Mouse (Mus musculus): ENCODE measurements at regions not wholly inside any gene's neighbourhood (a gene's known extent, or its start where the extent isn't known, plus 50 kb on each side); places are given as distances from the start of the nearest gene placed in this dataset.
A peak's percentile ranks its signal among the peaks of the same experiment; 100 is the strongest.

DNA sequence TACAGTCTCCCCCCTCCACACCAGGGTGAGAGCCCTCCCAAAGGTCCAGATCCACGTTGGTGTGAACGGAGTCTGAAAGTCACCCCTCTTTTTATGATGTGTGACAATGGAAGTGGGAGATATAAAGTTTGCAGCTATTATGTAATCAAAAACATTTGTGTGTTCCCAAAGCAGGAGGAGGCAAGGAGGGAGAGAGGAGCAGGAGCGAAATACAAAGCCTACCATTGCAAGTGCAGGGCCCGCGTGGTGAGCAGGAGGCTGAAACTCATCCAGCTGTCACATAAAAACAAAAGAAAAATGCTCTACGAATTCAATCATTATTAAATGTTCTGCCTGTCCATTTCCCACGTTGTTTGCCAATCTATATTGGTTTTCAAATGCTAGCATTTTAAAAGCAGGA is 101.6 kb upstream of the Gorab start:
- ATAC-seq (no peak), DNase-seq (no peak)
- H3K36me3 ChIP-seq (ENCODE audit: insufficient read depth): no peaks in the 10 kb centered on the region
- no peaks in the 10 kb centered on the region for H3K4me1 ChIP-seq (ENCODE audit: insufficient read depth)
- H3K9ac ChIP-seq: no peak overlapping the region
- TF ChIP-seq CTCF (IDR thresholded peaks at IDR 0.05; ENCODE audit: low read depth): no peak
- no peak overlapping the region for H3K27ac ChIP-seq (ENCODE audit: low read depth, low read length)
- no peaks in the 10 kb centered on the region for H3K27me3 ChIP-seq (ENCODE audit: insufficient read depth, low read length)
- no peaks in the 10 kb centered on the region for H3K9me3 ChIP-seq (ENCODE audit: low read length)
- no peak overlapping the region for H3K4me2 ChIP-seq (ENCODE audit: low read depth)
- 70% methylated on average over 7 of the region's 7 CpGs for WGBS
- H3K4me3 ChIP-seq (ENCODE audit: low read depth, low read length): no peak overlapping the region

DNA sequence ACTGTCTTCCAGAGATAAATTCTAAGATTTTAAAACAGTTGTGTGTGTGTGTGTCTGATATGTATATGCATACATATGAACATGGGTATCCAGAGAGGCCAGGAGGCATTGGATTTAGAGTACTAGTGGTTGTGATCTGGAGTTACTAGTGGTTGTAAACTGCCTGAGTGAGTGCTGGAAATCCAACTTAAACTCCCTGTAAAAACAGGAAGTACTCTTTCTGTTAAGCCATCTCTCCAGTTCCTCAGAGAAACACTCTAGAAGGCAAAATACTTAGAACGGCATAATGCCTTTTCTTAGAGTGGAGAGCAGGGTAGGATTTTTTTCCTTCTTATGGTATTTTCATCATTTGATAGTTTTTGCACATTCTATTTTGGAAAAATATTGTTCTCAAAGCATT is 99.1 kb upstream of the Gorab start:
- H3K9ac ChIP-seq: no peak overlapping the region
- H3K4me3 ChIP-seq (ENCODE audit: low read depth, low read length): no peak overlapping the region
- no peaks in the 10 kb centered on the region for H3K27me3 ChIP-seq (ENCODE audit: insufficient read depth, low read length)
- TF ChIP-seq CTCF (IDR thresholded peaks at IDR 0.05; ENCODE audit: low read depth): no peak
- WGBS: 95% methylated on average over 1 of the region's 1 CpGs
- no peak overlapping the region for H3K27ac ChIP-seq (ENCODE audit: low read depth, low read length)
- H3K4me2 ChIP-seq (ENCODE audit: low read depth): no peak overlapping the region
- no peak for DNase-seq
- no peaks in the 10 kb centered on the region for H3K36me3 ChIP-seq (ENCODE audit: insufficient read depth)
- no peak for ATAC-seq
- no peaks in the 10 kb centered on the region for H3K9me3 ChIP-seq (ENCODE audit: low read length)
- no peaks in the 10 kb centered on the region for H3K4me1 ChIP-seq (ENCODE audit: insufficient read depth)

DNA sequence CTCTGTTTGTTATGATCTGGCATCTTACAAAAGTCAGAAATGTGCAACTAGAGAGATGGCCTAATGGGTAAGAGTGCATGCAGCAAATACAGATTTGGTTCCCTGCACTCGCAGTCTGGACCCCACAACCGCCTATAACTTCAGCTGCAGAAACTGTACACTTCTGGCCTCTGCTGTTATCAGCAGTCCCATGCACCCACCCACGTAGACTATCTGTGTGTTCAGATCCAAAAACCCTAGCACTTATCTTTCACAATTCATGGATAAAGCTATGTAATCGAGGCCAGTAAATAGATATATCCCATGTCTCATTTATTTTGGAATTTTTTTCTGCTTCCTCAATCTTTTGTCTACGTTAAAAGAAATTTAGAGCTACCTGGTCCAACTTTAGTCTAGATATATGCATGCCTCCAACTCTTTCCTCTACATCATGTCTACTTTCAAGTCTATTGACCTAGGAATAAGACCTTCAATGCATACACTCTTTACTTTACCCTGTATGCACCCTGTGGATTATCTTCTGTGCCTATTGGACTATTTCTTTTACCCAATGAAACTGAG is 95.0 kb upstream of the Gorab start:
- no peak overlapping the region for H3K4me3 ChIP-seq (ENCODE audit: low read depth, low read length)
- H3K4me1 ChIP-seq (ENCODE audit: insufficient read depth): no peaks in the 10 kb centered on the region
- H3K36me3 ChIP-seq (ENCODE audit: insufficient read depth): no peaks in the 10 kb centered on the region
- no peak for DNase-seq
- no peak overlapping the region for H3K4me2 ChIP-seq (ENCODE audit: low read depth)
- no peaks in the 10 kb centered on the region for H3K9me3 ChIP-seq (ENCODE audit: low read length)
- no peak overlapping the region for H3K9ac ChIP-seq
- 90% methylated on average over 5 of the region's 5 CpGs for WGBS
- H3K27me3 ChIP-seq (ENCODE audit: insufficient read depth, low read length): no peaks in the 10 kb centered on the region
- no peak for TF ChIP-seq CTCF (IDR thresholded peaks at IDR 0.05; ENCODE audit: low read depth)
- no peak overlapping the region for H3K27ac ChIP-seq (ENCODE audit: low read depth, low read length)
- ATAC-seq: no peak

DNA sequence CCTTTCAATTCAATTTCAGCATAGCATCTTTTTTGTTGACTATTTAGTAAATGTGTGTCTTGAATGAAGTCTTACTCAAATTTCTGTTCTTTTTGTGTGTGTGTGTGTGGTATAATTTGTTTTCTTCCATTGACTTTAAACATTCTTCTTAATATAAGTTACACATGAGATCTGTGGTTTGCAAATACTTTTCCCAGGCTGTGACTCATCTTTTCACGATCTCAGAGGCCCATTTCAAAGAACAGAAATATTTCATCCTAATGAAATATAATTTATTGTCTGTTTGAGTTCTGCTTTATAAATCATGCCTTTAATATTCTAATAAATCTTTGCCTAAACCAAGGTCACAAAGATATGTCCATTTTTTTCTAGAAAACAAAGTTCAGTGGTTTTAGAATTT is 92.9 kb upstream of the Gorab start:
- no peak for DNase-seq
- Histone ChIP-seq H3K9ac (no peak overlapping the region), H3K4me3 (ENCODE audit: low read depth, low read length) (no peak overlapping the region), H3K4me1 (ENCODE audit: insufficient read depth) (no peaks in the 10 kb centered on the region), H3K4me2 (ENCODE audit: low read depth) (no peak overlapping the region), H3K27me3 (ENCODE audit: insufficient read depth, low read length) (no peaks in the 10 kb centered on the region), H3K36me3 (ENCODE audit: insufficient read depth) (no peaks in the 10 kb centered on the region), H3K27ac (ENCODE audit: low read depth, low read length) (no peak overlapping the region), H3K9me3 (ENCODE audit: low read length) (no peaks in the 10 kb centered on the region)
- 84% methylated on average over 1 of the region's 1 CpGs for WGBS
- no peak for TF ChIP-seq CTCF (IDR thresholded peaks at IDR 0.05; ENCODE audit: low read depth)
- ATAC-seq: no peak

DNA sequence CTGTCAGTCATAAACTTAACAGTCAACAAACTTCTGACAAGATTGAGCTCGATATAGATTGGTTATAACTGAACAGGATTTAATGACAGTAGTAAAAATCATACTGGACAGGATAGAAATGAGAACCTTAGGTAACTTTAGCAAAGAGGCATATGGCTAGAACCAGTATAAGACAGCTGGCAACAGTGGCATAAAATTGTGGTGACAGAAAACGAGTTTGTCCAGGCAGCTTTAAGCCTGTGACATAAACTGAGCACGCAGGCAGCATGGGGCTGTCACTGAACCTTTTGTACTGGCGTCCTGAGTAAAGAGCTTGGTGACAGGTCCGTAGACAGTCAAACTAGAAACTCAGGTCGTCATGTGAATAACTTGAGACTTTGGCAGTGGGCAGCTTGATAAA is 85.1 kb upstream of the Gorab start:
- no peak for TF ChIP-seq CTCF (IDR thresholded peaks at IDR 0.05; ENCODE audit: low read depth)
- no peaks in the 10 kb centered on the region for H3K4me1 ChIP-seq (ENCODE audit: insufficient read depth)
- H3K27me3 ChIP-seq (ENCODE audit: insufficient read depth, low read length): no peaks in the 10 kb centered on the region
- H3K9me3 ChIP-seq (ENCODE audit: low read length): no peaks in the 10 kb centered on the region
- H3K4me2 ChIP-seq (ENCODE audit: low read depth): no peak overlapping the region
- no peak overlapping the region for H3K27ac ChIP-seq (ENCODE audit: low read depth, low read length)
- H3K36me3 ChIP-seq (ENCODE audit: insufficient read depth): no peaks in the 10 kb centered on the region
- H3K4me3 ChIP-seq (ENCODE audit: low read depth, low read length): no peak overlapping the region
- WGBS: 49% methylated on average over 6 of the region's 6 CpGs
- no peak for ATAC-seq
- DNase-seq: no peak
- H3K9ac ChIP-seq: no peak overlapping the region

DNA sequence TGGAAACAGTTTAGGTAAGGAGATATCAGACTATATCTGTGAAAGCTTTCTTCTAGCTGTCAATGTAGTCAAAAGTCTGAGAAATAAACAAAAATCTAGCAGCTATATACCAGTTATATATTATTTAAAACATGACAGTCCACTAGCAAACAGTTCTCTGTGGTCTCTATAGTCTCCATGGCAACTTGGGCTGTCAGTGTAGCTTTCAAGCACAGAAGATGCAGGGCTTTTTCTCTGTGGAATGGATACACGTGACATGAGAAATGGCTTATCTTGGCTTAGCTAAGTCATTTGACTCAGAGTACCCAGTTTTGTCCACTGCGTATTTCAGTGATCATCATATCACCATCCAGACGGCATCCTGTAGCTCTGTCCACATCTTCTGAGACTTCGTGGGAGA is 84.6 kb upstream of the Gorab start:
- Histone ChIP-seq H3K27me3 (ENCODE audit: insufficient read depth, low read length) (no peaks in the 10 kb centered on the region), H3K4me1 (ENCODE audit: insufficient read depth) (no peaks in the 10 kb centered on the region), H3K9me3 (ENCODE audit: low read length) (no peaks in the 10 kb centered on the region), H3K4me2 (ENCODE audit: low read depth) (no peak overlapping the region), H3K9ac (no peak overlapping the region), H3K4me3 (ENCODE audit: low read depth, low read length) (no peak overlapping the region), H3K27ac (ENCODE audit: low read depth, low read length) (no peak overlapping the region), H3K36me3 (ENCODE audit: insufficient read depth) (no peaks in the 10 kb centered on the region)
- DNase-seq (no peak), ATAC-seq (peak; percentile 56)
- no peak for TF ChIP-seq CTCF (IDR thresholded peaks at IDR 0.05; ENCODE audit: low read depth)
- 74% methylated on average over 4 of the region's 4 CpGs for WGBS

DNA sequence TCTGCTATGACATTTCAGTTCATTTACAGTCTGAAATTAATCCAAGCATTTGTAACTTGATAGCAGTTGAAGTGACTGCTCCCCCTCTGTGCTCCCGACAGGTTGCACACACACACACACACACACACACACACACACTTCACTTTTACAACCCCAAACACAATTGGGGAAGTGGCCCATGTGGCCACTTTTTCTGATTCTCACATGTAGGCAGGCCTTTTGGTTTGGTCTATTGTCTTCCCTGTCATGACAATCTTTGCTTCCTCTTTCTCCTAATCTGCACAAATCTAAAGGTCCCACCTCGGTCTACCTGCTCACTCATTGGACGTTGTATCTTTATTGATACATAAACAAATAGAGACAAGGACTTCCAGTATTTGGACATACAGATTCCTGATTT is 79.6 kb upstream of the Gorab start:
- H3K27ac ChIP-seq (ENCODE audit: low read depth, low read length): no peak overlapping the region
- no peaks in the 10 kb centered on the region for H3K4me1 ChIP-seq (ENCODE audit: insufficient read depth)
- ATAC-seq (no peak), DNase-seq (no peak)
- no peak overlapping the region for H3K9ac ChIP-seq
- H3K4me3 ChIP-seq (ENCODE audit: low read depth, low read length): no peak overlapping the region
- no peaks in the 10 kb centered on the region for H3K9me3 ChIP-seq (ENCODE audit: low read length)
- no peaks in the 10 kb centered on the region for H3K36me3 ChIP-seq (ENCODE audit: insufficient read depth)
- WGBS: 85% methylated on average over 3 of the region's 3 CpGs
- no peaks in the 10 kb centered on the region for H3K27me3 ChIP-seq (ENCODE audit: insufficient read depth, low read length)
- H3K4me2 ChIP-seq (ENCODE audit: low read depth): no peak overlapping the region
- no peak for TF ChIP-seq CTCF (IDR thresholded peaks at IDR 0.05; ENCODE audit: low read depth)
